Mouse (Mus musculus): ENCODE results near the gene Cdk12. TPM values are rescaled to one million over a fixed set of nuclear protein-coding genes. Genes with fewer than 3 reads are reported as not detected.

Gene Cdk12
- polyA plus RNA-seq, 1 experiment from 2014 or later, result 6.1 TPM

GRCm38 (mm10) chr11:98297778-98298177 lies 94.9 kb downstream of the Cdk12 start:
- H3K9me3 ChIP-seq (replicated peaks; ENCODE audit: low read length), result no peaks in the 10 kb centered on the region
- no peak overlapping the region for H3K4me3 ChIP-seq (replicated peaks; ENCODE audit: low read depth, low read length)
- no peak overlapping the region for H3K9ac ChIP-seq (ENCODE audit: low read depth, low read length)
- H3K4me2 ChIP-seq (ENCODE audit: low read length), result no peak overlapping the region
- no peaks in the 10 kb centered on the region for H3K36me3 ChIP-seq (ENCODE audit: insufficient read depth, low read length)
- TF ChIP-seq CTCF (IDR thresholded peaks at IDR 0.05; ENCODE audit: low read depth), result no peak
- no peak overlapping the region for H3K27ac ChIP-seq
- no peak for ATAC-seq (replicated peaks; ENCODE audit: low FRiP score, low read depth)
- H3K4me1 ChIP-seq (replicated peaks; ENCODE audit: insufficient read depth, low read length), result peaks cover 4% of the 10 kb centered on the region
- no peaks in the 10 kb centered on the region for H3K27me3 ChIP-seq (ENCODE audit: insufficient read depth, low read length)
- WGBS, result 27% methylated on average over 7 of the region's 7 CpGs
- DNase-seq (ENCODE audit: low spot score), result no peak

- 9% methylated on average over 10 of the region's 10 CpGs for WGBS
- peak; percentile 9 for DNase-seq (ENCODE audit: low spot score)
- TF ChIP-seq CTCF (IDR thresholded peaks at IDR 0.05; ENCODE audit: low read depth), result no peak
- no peak overlapping the region for H3K4me3 ChIP-seq (replicated peaks; ENCODE audit: low read depth, low read length)
- no peaks in the 10 kb centered on the region for H3K27me3 ChIP-seq (ENCODE audit: insufficient read depth, low read length)
- no peak overlapping the region for H3K9ac ChIP-seq (ENCODE audit: low read depth, low read length)
- no peak for ATAC-seq (replicated peaks; ENCODE audit: low FRiP score, low read depth)
- H3K27ac ChIP-seq, result no peak overlapping the region
- H3K36me3 ChIP-seq (ENCODE audit: insufficient read depth, low read length), result no peaks in the 10 kb centered on the region
- peaks cover 4% of the 10 kb centered on the region for H3K4me1 ChIP-seq (replicated peaks; ENCODE audit: insufficient read depth, low read length)
- H3K4me2 ChIP-seq (ENCODE audit: low read length), result no peak overlapping the region
- H3K9me3 ChIP-seq (replicated peaks; ENCODE audit: low read length), result no peaks in the 10 kb centered on the region
These were observed 95.8 kb downstream of the Cdk12 start for GRCm38 (mm10) chr11:98298484-98299205.

GRCm38 (mm10) chr11:98313790-98314323 lies 111.0 kb downstream of the Cdk12 start:
- H3K27me3 ChIP-seq (ENCODE audit: insufficient read depth, low read length), result peaks cover 45% of the 10 kb centered on the region
- DNase-seq (ENCODE audit: low spot score) (peak; percentile 85), ATAC-seq (replicated peaks; ENCODE audit: low FRiP score, low read depth) (no peak)
- H3K27ac ChIP-seq, result no peak overlapping the region
- H3K36me3 ChIP-seq (ENCODE audit: insufficient read depth, low read length), result no peaks in the 10 kb centered on the region
- no peak overlapping the region for H3K4me2 ChIP-seq (ENCODE audit: low read length)
- WGBS, result 2% methylated on average over 26 of the region's 26 CpGs
- H3K9me3 ChIP-seq (replicated peaks; ENCODE audit: low read length), result no peaks in the 10 kb centered on the region
- no peak overlapping the region for H3K4me3 ChIP-seq (replicated peaks; ENCODE audit: low read depth, low read length)
- no peaks in the 10 kb centered on the region for H3K4me1 ChIP-seq (replicated peaks; ENCODE audit: insufficient read depth, low read length)
- no peak for TF ChIP-seq CTCF (IDR thresholded peaks at IDR 0.05; ENCODE audit: low read depth)
- no peak overlapping the region for H3K9ac ChIP-seq (ENCODE audit: low read depth, low read length)

- TF ChIP-seq CTCF (IDR thresholded peaks at IDR 0.05; ENCODE audit: low read depth), result no peak
- Histone ChIP-seq H3K27me3 (ENCODE audit: insufficient read depth, low read length) (peaks cover 78% of the 10 kb centered on the region), H3K9me3 (replicated peaks; ENCODE audit: low read length) (no peaks in the 10 kb centered on the region), H3K27ac (no peak overlapping the region), H3K4me3 (replicated peaks; ENCODE audit: low read depth, low read length) (no peak overlapping the region), H3K4me1 (replicated peaks; ENCODE audit: insufficient read depth, low read length) (no peaks in the 10 kb centered on the region), H3K9ac (ENCODE audit: low read depth, low read length) (no peak overlapping the region), H3K4me2 (ENCODE audit: low read length) (no peak overlapping the region), H3K36me3 (ENCODE audit: insufficient read depth, low read length) (no peaks in the 10 kb centered on the region)
- WGBS, result 6% methylated on average over 7 of the region's 7 CpGs
- ATAC-seq (replicated peaks; ENCODE audit: low FRiP score, low read depth) (no peak), DNase-seq (ENCODE audit: low spot score) (no peak)
These were observed 114.6 kb downstream of the Cdk12 start for GRCm38 (mm10) chr11:98317479-98317878.

DNA sequence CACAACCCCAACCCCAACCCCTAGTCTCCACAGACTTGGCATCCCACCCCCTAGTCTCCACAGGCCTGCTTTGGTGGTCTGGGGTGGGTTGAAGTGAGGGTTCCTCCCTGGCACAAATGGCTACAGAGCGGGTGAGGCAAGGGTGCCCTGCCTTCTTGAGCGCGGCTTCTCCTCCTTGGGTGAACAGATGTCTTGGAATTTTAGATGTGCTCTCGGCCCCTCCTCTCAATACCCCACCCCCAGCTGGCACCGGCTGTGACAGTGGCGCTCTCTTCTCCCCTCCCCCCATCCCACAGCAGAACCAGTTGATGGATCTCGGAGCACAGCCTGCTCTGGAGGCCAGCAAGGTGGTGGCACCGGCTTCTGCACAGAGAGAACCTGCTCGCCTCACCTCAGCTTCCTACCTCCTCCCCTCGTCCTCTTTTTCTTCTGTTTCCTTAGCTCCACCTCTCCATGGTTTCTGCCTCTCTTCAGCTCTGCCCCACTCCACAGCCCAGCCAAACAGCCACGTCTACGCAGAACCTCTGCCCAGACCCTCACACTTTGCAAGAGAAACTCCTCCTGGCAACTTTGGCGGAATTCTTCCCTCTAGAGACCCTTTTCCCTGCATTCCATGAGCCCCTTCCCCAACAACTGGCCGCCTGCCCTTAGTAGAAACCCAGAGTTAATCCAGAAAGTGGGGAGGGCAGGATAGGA lies 115.7 kb downstream of the Cdk12 start:
- Histone ChIP-seq H3K4me1 (replicated peaks; ENCODE audit: insufficient read depth, low read length) (no peaks in the 10 kb centered on the region), H3K9me3 (replicated peaks; ENCODE audit: low read length) (no peaks in the 10 kb centered on the region), H3K36me3 (ENCODE audit: insufficient read depth, low read length) (no peaks in the 10 kb centered on the region), H3K9ac (ENCODE audit: low read depth, low read length) (no peak overlapping the region), H3K27ac (no peak overlapping the region), H3K4me2 (ENCODE audit: low read length) (no peak overlapping the region), H3K27me3 (ENCODE audit: insufficient read depth, low read length) (peaks cover 87% of the 10 kb centered on the region), H3K4me3 (replicated peaks; ENCODE audit: low read depth, low read length) (no peak overlapping the region)
- TF ChIP-seq CTCF (IDR thresholded peaks at IDR 0.05; ENCODE audit: low read depth), result no peak
- WGBS, result 1% methylated on average over 14 of the region's 14 CpGs
- ATAC-seq (replicated peaks; ENCODE audit: low FRiP score, low read depth) (no peak), DNase-seq (ENCODE audit: low spot score) (no peak)

GRCm38 (mm10) chr11:98319120-98319519 lies 116.3 kb downstream of the Cdk12 start:
- no peaks in the 10 kb centered on the region for H3K4me1 ChIP-seq (replicated peaks; ENCODE audit: insufficient read depth, low read length)
- H3K27me3 ChIP-seq (ENCODE audit: insufficient read depth, low read length), result peaks cover 88% of the 10 kb centered on the region
- TF ChIP-seq CTCF (IDR thresholded peaks at IDR 0.05; ENCODE audit: low read depth), result no peak
- no peak overlapping the region for H3K4me2 ChIP-seq (ENCODE audit: low read length)
- DNase-seq (ENCODE audit: low spot score) (no peak), ATAC-seq (replicated peaks; ENCODE audit: low FRiP score, low read depth) (no peak)
- no peak overlapping the region for H3K9ac ChIP-seq (ENCODE audit: low read depth, low read length)
- H3K4me3 ChIP-seq (replicated peaks; ENCODE audit: low read depth, low read length), result no peak overlapping the region
- no peak overlapping the region for H3K27ac ChIP-seq
- under 1% methylated on average over 15 of the region's 15 CpGs for WGBS
- H3K9me3 ChIP-seq (replicated peaks; ENCODE audit: low read length), result no peaks in the 10 kb centered on the region
- no peaks in the 10 kb centered on the region for H3K36me3 ChIP-seq (ENCODE audit: insufficient read depth, low read length)
